Mouse (Mus musculus): ENCODE measurements around the gene Prpf8.
A peak's percentile ranks its signal among the peaks of the same experiment; 100 is the strongest.

Gene Prpf8

DNA sequence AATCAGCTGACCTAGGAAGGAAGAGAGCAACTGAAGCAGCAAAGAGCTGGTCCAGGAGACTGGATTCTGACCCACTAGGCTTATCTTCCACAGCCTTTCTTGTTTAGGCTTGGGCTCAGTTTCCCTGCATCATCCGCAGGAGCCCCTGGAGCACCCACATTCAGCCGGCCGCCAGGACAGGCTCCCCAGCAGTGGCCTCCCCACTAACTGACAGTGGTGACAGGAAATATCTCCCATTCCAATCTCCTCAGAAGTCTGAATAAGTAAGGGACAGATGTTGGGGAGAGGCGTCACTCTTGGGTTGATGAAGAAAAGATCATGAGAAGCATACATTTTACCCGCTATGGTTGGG lies 26.9 kb upstream of the Prpf8 start:
- no peak for DNase-seq (ENCODE audit: low spot score in 2 of 2)

DNA sequence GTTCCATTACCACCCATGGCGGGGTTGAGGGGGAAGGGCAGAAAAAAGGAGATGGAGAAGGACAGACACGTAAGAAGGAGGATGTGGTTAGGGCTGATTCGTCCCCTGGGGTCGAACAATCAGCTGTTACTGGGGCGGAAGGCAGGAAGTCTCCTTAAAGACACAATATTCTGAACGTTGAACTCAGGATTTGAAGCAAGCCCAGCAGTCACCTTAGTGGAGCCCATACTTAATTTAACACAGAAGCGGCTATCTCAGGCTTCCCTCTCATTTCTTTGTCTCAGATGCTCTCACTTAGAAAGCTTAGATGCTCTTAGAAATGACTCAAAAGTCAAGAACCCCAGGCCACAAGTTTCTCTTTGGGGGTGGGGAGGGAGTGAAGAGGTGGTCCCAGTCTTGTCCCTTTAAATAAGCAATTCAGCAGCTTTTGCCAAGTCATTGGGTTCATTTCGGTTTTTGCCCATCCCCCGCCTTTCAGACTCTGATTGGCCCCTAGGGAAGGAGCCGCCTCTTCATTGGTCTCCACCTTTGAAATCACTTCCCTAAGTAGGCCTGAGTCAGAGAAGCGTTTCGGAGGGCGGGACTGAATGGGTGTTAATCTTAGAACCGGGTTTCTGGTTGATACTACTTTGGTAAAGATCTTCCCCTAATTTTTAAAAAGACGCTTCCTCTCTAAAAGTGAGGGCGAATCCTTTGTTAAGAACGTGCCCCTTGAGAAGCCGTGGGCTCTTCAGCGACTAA lies 26.3 kb upstream of the Prpf8 start:
- peak; percentile 95 to 96 for DNase-seq (ENCODE audit: low spot score in 2 of 2)

DNA sequence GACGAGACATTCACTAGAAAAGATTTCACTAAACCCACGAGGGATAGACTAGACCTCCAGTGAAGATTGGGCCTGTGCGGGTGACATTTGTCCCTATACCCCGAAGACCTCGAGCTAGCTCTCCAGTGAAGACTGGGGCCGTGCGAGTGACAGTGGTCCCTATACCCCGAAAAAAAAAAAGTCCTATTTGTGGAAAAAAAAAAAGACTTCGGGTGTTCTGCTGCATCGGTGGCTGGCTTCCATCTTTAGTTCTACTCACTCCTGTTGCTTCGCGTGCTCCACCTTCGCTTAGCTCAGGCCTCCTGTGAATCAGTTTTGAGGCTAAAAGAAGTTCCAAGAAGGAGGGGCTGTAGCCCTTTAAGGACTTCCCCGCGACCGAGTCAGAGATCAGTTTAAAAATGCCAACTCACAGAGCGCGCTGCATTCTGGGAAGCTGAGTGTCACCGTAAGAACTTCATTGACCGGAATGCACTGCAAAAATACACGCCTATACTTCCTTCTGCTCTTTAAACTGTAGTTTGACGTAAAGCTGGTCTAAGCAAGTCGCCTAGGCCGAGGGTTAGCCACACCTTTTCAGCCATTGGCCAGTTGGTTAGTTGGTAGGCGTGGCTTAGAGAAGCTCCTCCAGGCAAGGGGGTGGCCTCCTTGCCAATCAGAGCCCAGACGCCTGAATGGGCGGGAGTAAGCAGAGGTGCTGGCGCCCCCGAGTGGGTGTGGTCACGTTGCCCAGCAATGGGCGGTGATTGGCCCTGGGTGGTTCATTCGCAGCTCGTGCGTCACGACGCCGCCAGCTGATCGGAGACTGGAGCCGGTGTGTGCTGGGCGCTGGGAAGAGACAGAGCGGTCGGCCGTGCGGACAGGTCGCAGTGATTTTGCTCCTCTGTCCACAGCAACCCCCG lies 25.5 kb upstream of the Prpf8 start, which contains the start of gene Tlcd2:
Tlcd2 (plus strand) TSS at position 872 of the 899 bp plus-strand sequence.
- peak; percentile 100 for DNase-seq (ENCODE audit: low spot score in 2 of 2)

DNA sequence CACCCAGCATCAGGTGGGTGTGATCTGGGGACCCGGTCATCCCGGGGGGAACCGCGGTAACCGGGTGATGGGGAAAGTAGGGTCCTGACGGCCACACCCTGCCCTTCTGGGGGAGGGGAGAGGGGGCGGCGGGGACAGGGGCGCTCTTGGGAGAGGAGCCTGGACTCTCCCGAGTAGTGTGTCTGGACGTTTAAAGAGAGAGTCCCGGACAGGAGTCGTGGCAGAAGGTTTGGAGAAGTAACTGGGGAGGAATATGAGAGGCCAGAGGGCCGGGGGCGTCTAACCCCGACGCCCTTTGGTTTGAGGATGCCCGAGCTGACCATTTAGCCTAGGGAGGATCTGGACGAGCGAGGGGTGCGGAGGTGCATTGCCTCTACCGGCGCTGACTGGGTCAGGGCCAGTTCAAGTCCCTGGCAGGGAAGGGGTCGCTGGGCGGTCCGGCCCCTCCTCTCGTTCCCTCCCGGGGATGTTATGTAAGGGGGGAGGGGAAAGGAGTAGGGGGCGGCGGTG lies 24.8 kb upstream of the Prpf8 start:
- no peak for DNase-seq (ENCODE audit: low spot score in 2 of 2)

DNA sequence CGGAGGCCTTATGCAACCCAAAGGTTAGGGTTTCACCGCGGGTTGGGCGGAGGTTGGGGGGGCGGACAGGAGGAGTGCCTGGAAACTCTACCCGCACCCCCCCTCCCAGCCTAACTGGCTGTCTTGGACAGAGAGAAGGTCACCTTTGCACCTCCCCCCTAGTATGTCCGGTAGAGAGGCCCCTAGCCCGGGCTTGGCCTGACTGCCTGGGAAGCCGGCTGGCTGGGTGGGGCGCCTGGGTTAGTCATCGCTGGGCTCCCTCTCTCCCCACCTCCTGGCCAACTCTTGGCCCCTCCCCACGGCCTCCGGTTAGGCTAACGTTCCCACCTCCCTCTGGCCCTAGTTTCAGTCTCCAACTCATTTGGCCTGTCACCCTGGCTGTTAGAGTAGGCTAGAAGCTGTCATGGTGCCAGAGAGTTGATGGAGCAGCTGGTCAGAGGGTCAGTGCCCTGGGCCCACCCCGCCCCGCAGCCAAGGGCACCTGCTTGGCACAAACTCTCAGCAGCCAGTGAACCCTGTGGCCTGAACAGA lies 24.3 kb upstream of the Prpf8 start:
- DNase-seq (ENCODE audit: low spot score in 2 of 2) = peak; percentile 60 to 72

DNA sequence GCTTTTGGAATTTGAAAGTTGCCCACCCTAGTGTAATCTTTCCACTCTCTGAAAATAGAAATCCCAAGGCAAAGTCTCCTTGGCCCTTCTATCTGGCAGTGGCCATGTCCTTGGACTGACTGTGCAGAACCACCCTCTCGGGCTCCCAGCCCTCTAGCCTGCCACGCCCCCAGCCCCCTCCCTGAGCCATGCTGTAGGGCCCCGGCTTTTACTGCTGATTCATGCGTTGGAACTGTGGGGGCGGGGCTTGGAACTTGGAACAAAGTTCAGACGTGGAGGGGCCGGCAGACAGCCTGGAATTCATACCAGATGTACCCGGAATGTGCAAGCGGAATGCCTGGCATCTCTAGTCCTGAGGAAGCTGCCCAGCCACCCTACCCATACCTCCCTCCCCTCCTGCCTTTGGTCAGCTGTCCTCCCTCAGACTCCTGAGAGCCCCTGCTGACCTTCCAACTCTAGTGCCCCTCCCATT lies 23.7 kb upstream of the Prpf8 start:
- peak; percentile 80 to 82 for DNase-seq (ENCODE audit: low spot score in 2 of 2)

DNA sequence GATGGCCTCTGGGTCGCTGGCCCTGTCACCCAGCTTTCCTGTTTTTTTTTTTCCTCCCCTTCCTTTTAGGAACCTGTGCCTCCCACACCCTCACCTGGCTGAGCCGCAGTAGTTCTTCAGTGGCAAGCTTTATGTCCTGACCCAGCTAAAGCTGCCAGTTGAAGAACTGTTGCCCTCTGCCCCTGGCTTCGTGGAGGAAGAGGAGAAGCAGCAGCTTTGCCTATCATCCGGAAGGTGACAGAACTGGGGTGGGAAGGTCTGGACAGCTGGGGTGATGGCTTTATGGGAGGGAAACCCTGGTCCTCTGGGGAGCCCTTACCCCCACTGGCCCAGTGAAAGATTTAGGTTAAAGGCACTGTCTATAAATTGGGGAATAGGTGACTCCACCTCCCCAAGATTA lies 23.0 kb upstream of the Prpf8 start:
- no peak for DNase-seq (ENCODE audit: low spot score in 2 of 2)

DNA sequence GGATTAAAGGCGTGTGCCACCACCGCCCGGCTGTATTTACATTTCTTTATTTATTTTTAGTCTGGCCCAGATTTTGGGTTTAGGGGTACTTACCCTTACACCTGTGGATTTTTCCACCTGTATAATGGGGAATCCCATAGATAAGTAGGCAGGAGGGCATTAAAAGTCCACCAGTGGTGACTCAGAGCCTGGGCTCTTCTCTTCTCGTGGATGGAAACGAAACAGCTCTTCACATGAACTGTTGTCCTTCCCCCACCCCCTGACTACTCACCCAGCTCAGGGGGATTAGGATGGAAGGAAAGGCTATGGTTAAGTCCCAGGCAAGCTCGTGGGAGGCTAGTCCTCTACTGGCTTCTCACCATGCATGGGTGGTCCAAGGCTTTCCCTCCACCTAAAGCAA lies 22.2 kb upstream of the Prpf8 start:
- no peak for DNase-seq (ENCODE audit: low spot score in 2 of 2)

DNA sequence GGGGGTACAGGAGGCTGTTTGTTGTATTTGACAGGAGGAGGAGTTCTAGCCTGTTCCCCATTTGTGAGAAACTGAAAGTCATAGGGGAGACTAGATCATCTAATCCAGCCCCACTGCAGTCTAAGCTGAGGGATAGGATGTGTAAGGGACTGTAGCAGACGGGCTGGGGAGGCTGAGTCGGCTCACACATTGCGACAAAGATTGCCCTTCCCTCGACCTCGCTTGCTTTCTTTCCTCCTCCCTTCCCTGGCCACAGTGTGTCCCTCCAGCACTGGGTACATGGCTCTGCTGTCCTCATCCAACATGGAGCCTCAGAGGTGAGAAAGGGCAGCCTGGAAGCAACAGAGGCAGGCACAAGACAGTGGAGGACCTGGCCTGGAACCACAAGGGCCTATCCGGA lies 21.6 kb upstream of the Prpf8 start:
- DNase-seq (ENCODE audit: low spot score in 2 of 2) = no peak

DNA sequence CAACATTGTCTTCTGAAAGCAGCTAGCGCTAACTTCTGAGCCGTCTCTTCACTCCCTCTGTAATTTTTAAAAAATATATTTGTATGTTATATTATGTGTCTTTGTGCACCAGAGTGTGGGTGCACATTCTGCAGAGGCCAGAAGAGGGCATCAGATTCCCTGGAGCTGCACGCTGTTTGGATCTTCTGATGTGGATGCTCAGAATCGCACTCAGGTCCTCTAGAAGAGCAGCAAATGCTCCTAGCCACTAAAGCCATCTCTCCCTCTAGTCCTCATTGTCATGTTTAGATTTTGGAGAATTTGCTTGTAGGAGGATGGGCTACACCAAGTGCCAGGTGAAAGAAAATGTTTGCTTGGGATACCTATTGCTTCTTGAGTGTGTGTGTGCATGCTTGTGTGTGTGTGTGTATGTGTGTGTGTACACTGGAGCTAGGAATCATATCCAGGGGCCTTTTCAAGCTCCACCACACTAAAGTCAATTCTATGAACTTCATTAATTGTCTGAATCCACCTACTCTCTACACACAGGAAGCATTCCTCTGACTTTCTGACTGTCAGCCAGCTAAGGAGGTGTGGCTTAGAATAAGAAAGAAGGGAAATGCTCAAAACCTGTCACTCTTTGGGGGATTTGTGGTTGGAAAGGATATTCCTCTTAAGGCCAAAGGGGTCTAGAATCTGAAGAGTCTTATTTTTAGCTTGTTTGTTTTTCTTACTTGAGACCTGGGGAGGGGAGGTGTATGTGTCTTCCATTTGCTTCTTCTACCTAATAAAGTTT lies 19.7 kb upstream of the Prpf8 start:
- DNase-seq (ENCODE audit: low spot score in 2 of 2) = no peak

DNA sequence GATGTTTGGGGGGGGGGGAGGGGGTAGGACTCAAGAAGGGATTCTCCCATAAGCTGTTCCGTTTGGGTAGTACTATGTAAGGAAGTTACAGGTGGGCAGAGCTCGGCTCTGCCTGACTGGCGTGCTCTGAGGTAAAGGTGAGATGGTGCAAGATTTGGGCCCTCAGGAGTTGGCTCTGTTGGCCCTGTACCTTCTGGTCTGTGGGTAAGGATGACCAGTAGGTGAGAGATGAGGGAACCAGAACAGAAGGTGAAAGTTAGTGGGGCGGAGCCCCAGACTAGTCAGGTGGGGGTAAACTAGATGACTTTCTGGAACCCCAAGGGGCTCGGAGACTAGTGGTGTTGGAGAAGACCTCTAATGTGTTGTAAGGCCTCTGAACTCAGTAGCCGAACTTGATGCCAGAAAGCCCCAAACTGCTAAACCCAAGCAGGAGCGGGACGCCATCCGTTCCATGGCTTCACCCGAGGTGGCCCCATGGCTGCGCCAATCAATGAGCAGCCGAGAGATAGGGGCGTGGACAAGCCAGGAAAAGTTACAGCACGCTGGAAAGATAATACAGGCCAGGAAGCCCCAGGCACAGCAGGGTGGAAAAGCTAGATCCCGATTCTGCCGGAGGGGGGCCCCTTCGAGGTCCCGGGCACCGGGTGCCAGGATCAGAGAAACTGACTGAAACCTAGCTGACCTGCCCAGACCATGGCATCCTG lies 19.0 kb upstream of the Prpf8 start:
- peak in 1 of 2 experiments; percentile 59 for DNase-seq (ENCODE audit: low spot score in 2 of 2)

DNA sequence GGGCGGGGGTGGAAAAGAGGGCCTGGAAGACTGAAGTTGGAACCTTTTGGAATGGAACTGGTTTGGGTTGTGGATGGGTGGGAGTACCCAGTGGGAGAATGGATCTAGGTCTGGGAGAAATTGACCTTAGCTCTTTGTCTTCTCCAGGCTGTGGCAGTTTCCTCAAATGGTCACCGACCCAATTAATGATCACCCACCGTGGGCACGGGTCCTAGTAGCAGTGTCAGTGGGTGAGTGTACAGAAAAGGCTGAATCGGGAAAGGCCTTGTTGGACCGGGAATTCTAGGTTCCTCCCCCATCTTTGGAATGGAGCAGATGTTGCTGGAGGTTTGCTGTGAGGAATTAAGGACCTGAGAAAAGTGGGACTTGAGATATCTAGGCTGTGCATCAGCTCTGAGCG lies 18.2 kb upstream of the Prpf8 start:
- DNase-seq (ENCODE audit: low spot score in 2 of 2) = no peak

DNA sequence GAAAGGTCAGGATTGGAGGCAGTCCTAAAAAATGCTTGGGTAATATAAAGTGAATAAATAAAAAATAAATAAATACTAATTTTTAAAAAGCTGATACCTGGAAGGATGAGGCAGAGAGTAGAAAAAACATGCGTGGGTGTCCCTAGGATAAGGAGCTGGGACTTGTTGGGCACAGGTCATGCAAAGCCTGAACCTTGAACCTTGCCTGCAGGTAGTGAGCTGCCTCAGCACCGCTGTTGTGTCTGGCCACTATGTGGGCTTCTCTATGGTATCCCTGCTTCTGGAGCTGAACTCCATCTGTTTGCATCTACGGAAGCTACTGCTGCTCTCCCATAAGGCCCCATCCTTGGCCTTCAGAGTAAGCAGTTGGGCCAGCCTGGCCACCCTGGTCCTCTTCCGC lies 17.4 kb upstream of the Prpf8 start:
- no peak for DNase-seq (ENCODE audit: low spot score in 2 of 2)

DNA sequence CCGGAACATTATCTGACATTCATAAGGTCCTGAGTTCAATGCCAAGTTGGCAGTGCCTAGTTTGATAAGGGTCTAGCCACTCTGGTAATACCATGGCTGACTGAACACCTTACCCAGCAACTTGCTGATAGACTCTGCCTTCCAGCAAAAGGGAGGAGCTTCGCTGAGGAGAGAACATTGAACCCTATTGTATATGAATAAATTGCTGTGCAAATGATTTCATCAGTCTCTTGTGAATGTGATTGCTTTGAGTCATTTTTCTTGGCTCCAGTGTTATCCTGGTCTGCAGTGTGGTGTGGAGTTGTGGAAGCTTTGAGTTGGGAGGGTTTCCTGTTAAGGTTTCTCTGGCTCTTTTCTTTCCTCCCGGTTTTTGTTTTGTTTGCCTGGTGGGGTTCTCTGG lies 15.9 kb upstream of the Prpf8 start:
- no peak for DNase-seq (ENCODE audit: low spot score in 2 of 2)

DNA sequence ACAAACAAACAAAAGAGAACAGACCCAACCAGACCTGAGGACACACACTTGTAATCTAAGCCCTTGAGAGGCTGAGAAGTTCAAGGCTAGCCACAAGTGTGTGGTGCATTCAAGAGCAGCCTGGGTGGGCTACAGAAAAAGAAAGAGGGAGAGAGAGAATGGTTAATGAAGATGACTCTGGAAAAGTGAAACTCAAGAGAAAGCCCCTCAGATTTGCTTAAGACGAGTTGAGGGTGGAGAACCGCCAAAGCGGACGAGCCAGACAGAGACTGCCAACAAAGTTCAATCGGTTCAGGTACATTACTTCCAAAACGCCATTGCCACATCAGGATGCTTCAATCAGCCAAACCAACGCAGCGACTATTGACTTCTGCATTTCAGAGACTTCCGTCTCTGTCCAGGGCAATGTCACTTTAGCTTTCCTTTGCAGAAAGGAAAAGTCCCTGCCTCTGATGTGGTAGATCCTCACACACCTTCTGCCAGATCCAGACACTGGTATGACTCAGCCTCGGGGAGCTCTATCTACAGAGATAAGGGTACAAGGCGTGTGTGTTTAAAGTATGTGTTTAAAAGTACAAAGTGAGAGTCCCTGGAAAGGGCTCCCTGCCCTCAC lies 14.0 kb upstream of the Prpf8 start:
- no peak for DNase-seq (ENCODE audit: low spot score in 2 of 2)

DNA sequence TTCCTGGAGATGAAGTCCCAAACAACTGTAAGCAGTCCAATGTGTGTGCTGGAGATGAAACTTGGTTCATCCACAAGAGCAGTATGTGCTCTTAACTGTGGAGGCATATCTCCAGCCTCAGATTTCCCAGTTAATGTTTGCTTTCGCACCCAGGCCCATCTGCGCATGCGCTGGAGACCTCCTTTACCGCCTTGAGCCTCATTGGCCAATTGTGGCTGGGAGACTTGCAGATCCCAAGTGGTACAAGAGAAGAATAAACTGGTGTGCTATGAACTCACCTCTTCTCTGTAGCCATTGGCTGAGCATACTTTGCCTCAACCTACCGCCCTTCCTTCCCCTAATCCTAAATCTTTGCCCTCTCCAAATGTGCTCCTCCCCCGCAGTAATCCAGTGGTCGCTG lies 13.2 kb upstream of the Prpf8 start:
- DNase-seq (ENCODE audit: low spot score in 2 of 2) = no peak

DNA sequence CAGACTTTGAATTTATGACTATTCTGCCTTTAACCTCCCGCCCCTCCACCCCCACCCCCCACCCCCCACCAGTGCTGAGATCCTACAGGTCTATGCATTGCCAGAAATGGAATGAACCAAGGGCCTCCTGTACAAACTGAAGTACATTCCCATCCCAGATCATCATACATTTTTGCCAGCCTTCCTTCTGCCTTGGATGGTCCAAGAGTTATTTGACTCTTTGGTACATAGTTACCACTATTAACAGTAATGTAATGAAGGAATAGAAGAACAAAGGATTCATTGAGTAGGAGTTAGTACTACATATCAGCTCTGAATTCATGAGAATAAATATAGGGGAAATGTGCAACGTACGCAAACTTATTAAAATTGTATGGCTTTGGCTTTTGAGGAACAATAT lies 424 bp upstream of the Prpf8 start:
- DNase-seq (ENCODE audit: low spot score in 2 of 2) = no peak

DNA sequence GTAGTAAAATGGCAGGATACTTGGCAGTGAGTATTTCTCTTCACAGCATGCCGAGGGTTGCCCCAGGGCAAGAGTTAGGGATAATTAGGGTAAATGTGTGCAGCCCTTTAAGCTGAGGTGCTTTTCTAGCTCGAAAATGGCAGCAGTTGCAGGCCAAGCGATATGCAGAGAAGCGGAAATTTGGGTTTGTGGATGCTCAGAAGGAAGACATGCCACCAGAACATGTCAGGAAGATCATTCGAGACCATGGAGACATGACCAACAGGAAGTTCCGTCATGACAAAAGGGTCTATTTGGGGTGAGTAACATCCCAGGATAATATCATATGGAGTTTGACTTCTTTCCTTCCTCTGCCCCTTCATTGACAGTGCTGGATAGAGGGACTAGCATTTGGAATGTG lies 880 bp downstream of the Prpf8 start:
- no peak for DNase-seq (ENCODE audit: low spot score in 2 of 2)

DNA sequence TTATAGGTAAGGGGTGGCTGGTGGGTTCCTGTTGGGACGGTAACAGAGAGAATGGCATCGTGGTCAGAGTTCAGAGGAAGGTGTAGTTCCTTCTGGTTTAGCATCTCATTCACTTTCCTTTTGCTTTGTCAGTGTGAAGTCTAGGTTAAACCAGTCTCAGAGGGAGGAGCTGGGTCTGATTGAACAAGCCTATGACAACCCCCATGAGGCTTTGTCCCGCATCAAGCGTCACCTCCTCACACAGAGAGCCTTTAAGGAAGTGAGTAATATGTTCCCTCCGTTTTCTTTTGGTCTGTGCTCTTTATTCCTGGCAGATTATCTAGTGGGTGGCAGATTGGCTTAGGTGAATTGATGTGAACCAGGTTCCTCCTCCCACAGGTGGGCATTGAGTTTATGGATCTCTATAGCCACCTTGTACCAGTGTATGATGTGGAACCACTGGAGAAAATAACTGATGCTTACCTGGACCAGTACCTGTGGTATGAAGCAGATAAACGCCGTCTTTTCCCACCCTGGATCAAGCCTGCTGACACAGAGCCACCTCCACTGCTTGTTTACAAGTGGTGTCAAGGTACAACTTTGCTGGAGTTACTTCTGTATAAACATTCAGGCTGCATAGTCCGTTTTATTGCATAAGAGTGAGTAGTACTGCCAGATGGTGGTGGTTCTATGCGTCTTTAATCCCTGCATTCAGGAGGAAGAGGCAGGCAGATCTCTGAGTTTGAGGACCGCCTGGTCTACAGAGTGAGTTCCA lies 7.9 kb downstream of the Prpf8 start:
- DNase-seq (ENCODE audit: low spot score in 2 of 2) = no peak

DNA sequence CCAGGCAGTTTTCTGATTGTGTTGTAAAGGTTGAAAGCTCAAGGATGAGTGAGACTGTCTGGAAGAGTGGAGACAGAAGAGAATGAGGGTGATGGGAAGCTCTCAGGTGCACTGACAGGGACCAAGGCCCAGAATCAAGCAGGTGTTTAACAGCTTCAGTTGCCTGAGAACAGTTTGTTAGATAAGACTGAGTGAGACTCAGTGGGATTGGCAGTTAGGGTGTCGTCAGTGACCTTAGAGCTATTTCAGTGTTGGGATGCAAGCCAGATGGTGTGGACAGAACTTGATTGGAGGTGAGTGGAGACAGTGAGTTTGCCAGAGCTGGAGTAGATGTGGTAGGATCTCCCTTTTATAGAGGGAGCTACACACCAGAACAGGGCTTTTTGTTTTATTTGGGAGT lies 11.5 kb downstream of the Prpf8 start:
- no peak for DNase-seq (ENCODE audit: low spot score in 2 of 2)
